Mouse (Mus musculus) testis, adult 2 months (tissue): ENCODE data around the gene Pnpla1. TPM values are rescaled to one million over a fixed set of nuclear protein-coding genes. Genes with fewer than 3 reads are reported as not detected.

ENCODE experiments used
- H3K27ac ChIP-seq: fragments of 200-500 bp; 2 replicates; pipeline ENCODE4 v1.5.1; 2012; ENCODE audit warnings: low read depth, low read length; ENCODE audit not compliant: control insufficient read depth, insufficient read depth
- H3K27me3 ChIP-seq: fragments of 200-500 bp; 2 replicates; pipeline ENCODE4 v1.6.1; 2012; ENCODE audit warnings: mild to moderate bottlenecking, low read length, moderate library complexity; ENCODE audit not compliant: control insufficient read depth, insufficient read depth
- H3K36me3 ChIP-seq: fragments of 200-500 bp; 2 replicates; pipeline ENCODE4 v1.6.1; 2012; ENCODE audit warnings: mild to moderate bottlenecking, low read length; ENCODE audit not compliant: control insufficient read depth, insufficient read depth
- H3K4me1 ChIP-seq: fragments of 200-500 bp; 2 replicates; pipeline ENCODE4 v1.6.1; 2012; ENCODE audit warnings: low read length; ENCODE audit not compliant: control insufficient read depth, insufficient read depth
- H3K4me3 ChIP-seq: fragments of 200-500 bp; 2 replicates; pipeline ENCODE4 v1.5.1; 2012; ENCODE audit warnings: low read depth, mild to moderate bottlenecking, low read length, moderate library complexity, mixed read lengths; ENCODE audit not compliant: control insufficient read depth
- CTCF ChIP-seq: fragments of 200-500 bp; IDR thresholded peaks from 2 replicates; pipeline ENCODE4 v1.5.1; 2012; ENCODE audit warnings: low read depth, mild to moderate bottlenecking, inconsistent platforms, low read length, moderate library complexity; ENCODE audit not compliant: control insufficient read depth, insufficient read depth, insufficient replicate concordance
- POLR2A ChIP-seq: fragments of 200-500 bp; IDR thresholded peaks from 2 replicates; pipeline ENCODE4 v1.6.1; 2012; ENCODE audit warnings: low read depth, mild to moderate bottlenecking, inconsistent platforms, low read length, moderate library complexity; ENCODE audit not compliant: control insufficient read depth
- polyA plus RNA-seq: library from polyadenylated mRNA; depleted of rRNA; stranded (reverse); fragments of >200 nt; gene quantifications from 2 replicates; pipeline ENCODE4 v1.2.3, GENCODE M21; 2012

Pnpla1 gene
- polyA plus RNA-seq, 1 experiment = 0.79 TPM

DNA sequence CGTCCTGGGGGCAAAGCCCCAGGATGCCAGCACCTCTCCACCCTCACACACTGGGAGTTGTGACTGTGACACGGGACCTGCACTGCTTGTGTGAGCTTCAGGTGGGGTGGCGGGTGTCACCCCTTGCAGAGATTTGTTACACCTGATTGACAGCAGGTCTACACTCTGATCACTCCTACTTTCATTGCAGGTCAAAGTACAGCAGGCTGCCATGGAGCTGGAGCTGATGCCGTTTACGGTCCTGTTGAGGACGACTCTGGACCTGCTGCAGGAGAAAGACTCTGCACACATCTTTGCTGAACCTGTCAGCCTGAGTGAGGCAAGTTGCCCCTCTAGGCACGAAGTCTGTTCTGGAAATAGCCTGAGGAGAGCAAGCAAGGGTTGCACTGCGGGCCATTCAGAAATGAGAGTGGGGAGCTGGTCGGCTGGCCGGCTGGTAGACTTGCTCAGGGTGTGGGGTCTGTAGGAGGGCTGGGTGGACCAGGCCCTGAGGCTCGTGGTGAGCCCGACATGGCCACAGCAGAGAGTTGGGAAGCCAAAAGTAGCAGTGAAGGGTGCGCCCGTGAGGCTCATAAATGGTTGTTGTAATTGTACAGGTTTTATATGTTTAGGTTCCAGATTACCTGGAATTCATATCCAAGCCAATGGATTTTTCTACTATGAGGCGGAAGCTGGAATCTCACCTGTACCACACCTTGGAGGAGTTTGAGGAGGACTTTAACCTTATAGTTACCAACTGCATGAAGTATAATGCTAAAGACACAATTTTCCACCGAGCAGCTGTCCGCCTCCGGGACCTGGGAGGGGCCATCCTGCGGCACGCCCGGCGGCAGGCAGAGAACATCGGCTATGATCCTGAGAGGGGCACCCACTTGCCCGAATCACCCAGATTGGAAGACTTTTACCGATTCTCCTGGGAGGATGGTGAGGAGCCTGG, 41.1 kb upstream of the Pnpla1 start:
- no peak overlapping the region for H3K4me3 ChIP-seq
- no peak for TF ChIP-seq POLR2A
- TF ChIP-seq CTCF = no peak
- no peak overlapping the region for H3K27ac ChIP-seq
- H3K27me3 ChIP-seq = no peaks in the 10 kb centered on the region
- no peaks in the 10 kb centered on the region for H3K4me1 ChIP-seq
- H3K36me3 ChIP-seq = peaks cover 1% of the 10 kb centered on the region

DNA sequence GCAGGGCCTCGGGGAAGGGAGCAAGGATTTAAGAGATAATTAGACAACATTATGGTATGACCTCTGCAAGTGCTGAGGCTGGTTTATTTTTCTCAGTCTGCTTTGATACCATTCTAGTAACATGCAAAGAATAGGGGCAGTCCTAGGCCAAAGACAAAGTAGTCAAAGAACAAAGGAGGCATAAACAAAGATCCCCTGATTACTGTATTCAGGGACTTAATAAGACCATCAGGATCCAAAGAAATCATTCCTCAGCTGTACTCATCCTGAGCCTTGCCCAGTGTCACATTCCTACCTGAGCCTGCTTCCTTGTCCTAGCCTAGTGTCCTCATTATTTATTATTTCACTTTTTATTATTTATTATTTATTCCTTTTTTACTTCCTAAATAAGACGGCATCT, 38.0 kb upstream of the Pnpla1 start:
- Histone ChIP-seq H3K4me3 (no peak overlapping the region), H3K27ac (no peak overlapping the region), H3K36me3 (peaks cover 4% of the 10 kb centered on the region), H3K4me1 (no peaks in the 10 kb centered on the region; the same call in 1 of the 2 replicates), H3K27me3 (no peaks in the 10 kb centered on the region)
- TF ChIP-seq POLR2A (no peak), CTCF (no peak)

DNA sequence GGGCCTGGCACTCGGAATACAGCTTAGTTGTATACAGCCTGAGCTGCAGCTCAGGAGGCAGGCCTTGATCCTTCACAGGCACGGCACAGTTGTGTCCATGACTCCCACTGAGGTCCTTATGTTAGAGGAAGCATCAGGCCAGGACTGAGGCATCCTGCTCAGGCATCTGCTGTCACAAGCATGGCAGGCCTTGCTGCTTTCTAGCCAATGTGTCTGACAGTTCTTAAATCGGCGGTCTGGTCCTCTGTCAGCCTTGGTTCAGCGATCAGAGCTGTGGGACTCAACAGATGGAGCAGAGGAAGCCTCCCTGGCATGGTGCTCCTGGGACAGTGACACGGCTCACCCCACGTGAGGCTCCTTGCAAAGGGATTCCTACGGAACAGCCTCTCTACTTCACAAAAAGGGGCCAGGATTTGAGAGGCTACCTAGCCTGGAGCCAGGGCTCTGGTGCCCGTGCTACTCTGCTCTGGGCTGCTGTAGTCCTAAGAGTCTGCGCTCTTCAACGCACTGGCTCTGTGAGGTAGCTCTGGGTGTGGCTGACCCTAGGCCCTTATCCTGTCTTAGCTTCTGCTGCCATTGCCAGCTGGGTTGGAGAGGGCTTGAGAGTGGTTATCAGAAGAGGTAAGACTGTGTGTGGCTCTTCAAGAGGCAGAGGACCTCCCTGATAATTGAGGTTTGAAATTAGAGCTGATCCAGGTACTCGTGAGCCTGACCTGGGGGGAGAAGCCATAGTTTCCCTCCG, 35.0 kb upstream of the Pnpla1 start:
- H3K36me3 ChIP-seq = peaks cover 4% of the 10 kb centered on the region
- H3K4me1 ChIP-seq = no peaks in the 10 kb centered on the region; the same call in 1 of the 2 replicates
- H3K27me3 ChIP-seq = no peaks in the 10 kb centered on the region
- peak overlapping the region; percentile 65 for H3K4me3 ChIP-seq
- peak; percentile 7; the same call in 1 of the 2 replicates for TF ChIP-seq POLR2A
- no peak for TF ChIP-seq CTCF
- no peak overlapping the region for H3K27ac ChIP-seq

DNA sequence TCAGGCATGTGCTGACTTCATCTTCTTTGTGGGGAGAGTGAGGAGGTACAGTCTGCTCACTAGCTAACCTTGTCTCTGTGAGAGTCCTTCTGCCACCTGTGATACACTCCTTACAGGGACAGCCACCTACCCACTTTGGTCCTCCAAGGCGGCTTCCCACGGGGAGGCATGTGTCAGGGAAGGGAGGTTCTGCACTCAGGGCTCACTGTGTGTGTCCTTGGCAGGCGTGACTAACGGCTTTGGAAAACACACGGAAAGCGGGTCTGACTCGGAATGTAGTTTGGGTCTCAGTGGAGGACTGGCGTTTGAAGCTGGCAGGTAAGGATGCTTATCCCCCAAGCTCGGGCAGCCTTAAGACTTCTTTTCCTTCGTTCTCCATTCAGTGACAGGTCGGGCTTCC, 34.5 kb upstream of the Pnpla1 start:
- no peaks in the 10 kb centered on the region; the same call in 1 of the 2 replicates for H3K4me1 ChIP-seq
- TF ChIP-seq CTCF (no peak), POLR2A (no peak)
- peak overlapping the region; percentile 65 for H3K4me3 ChIP-seq
- no peak overlapping the region for H3K27ac ChIP-seq
- H3K36me3 ChIP-seq = peaks cover 4% of the 10 kb centered on the region
- H3K27me3 ChIP-seq = no peaks in the 10 kb centered on the region

DNA sequence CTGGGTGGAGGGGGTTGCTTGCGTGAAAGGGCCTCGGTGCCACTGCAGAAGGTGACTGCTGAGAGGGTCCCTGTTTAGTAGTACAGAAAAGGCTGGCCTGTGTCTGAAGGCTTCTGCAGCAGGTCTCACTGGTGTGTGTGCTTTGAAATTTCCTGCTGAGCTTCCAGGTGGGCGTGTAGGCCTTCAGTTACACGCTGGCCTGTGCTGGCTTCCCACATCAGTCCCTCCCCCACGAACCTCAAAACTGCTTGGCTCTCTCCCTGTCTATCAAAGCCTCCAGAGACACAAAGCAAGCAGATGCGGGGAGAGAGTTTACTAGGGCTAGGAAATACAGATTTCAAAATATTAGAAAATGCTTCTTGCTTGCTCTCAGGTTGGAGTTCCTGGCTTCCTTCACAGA, 33.3 kb upstream of the Pnpla1 start:
- Histone ChIP-seq H3K4me3 (peak overlapping the region; percentile 65; the same call in 1 of the 2 replicates), H3K4me1 (no peaks in the 10 kb centered on the region; the same call in 1 of the 2 replicates), H3K36me3 (peaks cover 4% of the 10 kb centered on the region), H3K27ac (no peak overlapping the region), H3K27me3 (no peaks in the 10 kb centered on the region)
- TF ChIP-seq CTCF (no peak), POLR2A (no peak)

DNA sequence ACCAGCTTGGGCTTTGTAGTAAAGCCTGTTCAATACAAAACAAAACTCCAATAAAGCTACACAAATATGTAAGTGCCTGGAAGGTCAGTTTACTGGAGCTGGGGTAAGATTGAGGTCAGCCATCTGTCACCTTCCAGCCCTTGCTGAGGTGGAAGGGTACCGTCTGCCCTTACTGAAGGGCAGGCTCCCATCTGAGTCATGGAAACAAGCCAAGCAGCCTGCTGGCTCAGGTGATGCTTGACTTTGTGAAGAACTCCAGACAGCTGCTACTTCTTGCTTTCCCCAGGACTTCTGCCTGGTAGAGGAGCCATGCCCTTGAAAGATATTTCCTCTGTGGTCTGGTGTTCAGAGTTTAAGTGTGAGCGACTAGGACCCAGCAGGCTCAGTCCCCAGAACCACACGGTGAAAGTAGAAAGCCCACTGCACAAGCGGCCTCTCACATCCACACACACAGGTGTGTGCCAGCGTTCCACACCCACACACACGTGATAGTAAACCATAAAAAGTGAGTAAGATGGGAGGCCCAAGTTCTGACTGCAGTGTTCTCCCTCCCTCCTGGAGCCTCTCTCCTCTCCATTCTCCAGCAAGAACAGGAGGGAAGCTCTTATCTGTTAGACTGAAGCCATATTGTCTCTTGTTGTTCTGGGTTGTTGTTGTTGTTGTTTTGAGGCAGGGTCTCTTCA, 32.7 kb upstream of the Pnpla1 start:
- peaks cover 4% of the 10 kb centered on the region for H3K36me3 ChIP-seq
- H3K4me1 ChIP-seq = no peaks in the 10 kb centered on the region; the same call in 1 of the 2 replicates
- TF ChIP-seq CTCF = no peak
- TF ChIP-seq POLR2A = no peak

More for the DNA sequence above, 32.7 kb upstream of the Pnpla1 start:
- Histone ChIP-seq H3K27me3 (no peaks in the 10 kb centered on the region), H3K4me3 (no peak overlapping the region), H3K27ac (no peak overlapping the region)
